Mouse (Mus musculus) intestine, embryonic 14.5 days (tissue): ENCODE data around the gene Slc51b. TPM values are rescaled to one million over a fixed set of nuclear protein-coding genes. Genes with fewer than 3 reads are reported as not detected.
A peak's percentile ranks its signal among the peaks of the same experiment; 100 is the strongest.

ENCODE experiments used
- ATAC-seq: fragments of 200-750 bp; cut with Nextera tagmentation; replicated peaks from 2 replicates; pipeline ENCODE4 v1.8.0; 2017; ENCODE audit warnings: low read depth, moderate number of reproducible peaks, moderate TSS enrichment, moderate library complexity; ENCODE audit not compliant: low FRiP score, low TSS enrichment
- DNase-seq: peaks from one replicate; pipeline ENCODE4 v3.0.0-alpha.2; 2018; ENCODE audit warnings: low spot score
- H3K27ac ChIP-seq: fragments of 300-500 bp; sonication (generic); 2 replicates; pipeline ENCODE4 v1.5.1; 2014; ENCODE audit warnings: low read depth, mild to moderate bottlenecking, control low read depth
- H3K27me3 ChIP-seq: fragments of 300-500 bp; sonication (generic); replicated peaks from 2 replicates; pipeline ENCODE4 v1.6.1; 2014; ENCODE audit warnings: low read length, control low read depth; ENCODE audit not compliant: control insufficient read depth, insufficient read depth
- H3K36me3 ChIP-seq: fragments of 300-500 bp; sonication (generic); 2 replicates; pipeline ENCODE4 v1.6.1; 2014; ENCODE audit warnings: low read length, control low read depth; ENCODE audit not compliant: control insufficient read depth, insufficient read depth
- H3K4me1 ChIP-seq: fragments of 300-500 bp; sonication (generic); replicated peaks from 2 replicates; pipeline ENCODE4 v1.6.1; 2014; ENCODE audit warnings: low read length, control low read depth, mixed read lengths; ENCODE audit not compliant: control insufficient read depth, insufficient read depth
- H3K4me2 ChIP-seq: fragments of 300-500 bp; sonication (generic); 2 replicates; pipeline ENCODE4 v1.6.1; 2014; ENCODE audit warnings: low read length
- H3K4me3 ChIP-seq: fragments of 300-500 bp; sonication (generic); 2 replicates; pipeline ENCODE4 v1.5.1; 2014; ENCODE audit warnings: low read depth, low read length, control low read depth, mixed read lengths
- H3K9ac ChIP-seq: fragments of 300-500 bp; sonication (generic); 2 replicates; pipeline ENCODE4 v1.6.1; 2014; ENCODE audit warnings: mild to moderate bottlenecking, low read length
- H3K9me3 ChIP-seq: fragments of 300-500 bp; sonication (generic); 2 replicates; pipeline ENCODE4 v1.6.1; 2016; ENCODE audit warnings: low read length, control low read depth; ENCODE audit not compliant: control insufficient read depth
- WGBS: fragments of 180-500 bp; shearing (Covaris S2); extraction: QIAGEN DNeasy Blood & Tissue Kit; methylation state at CpG from one replicate; pipeline ENCODE4 v1.1.7; 2014; 5-methylcytosine and 5-hydroxymethylcytosine counted together
- polyA plus RNA-seq: library from polyadenylated mRNA; unstranded; fragments of >200 nt; fragmentation: Nextera tagmentation; extraction: Ambion mirVana; gene quantifications from 2 replicates; pipeline ENCODE4 v1.2.1, GENCODE M21; 2014

The Slc51b gene
- polyA plus RNA-seq, 1 experiment from 2014 or later: 0.80 TPM

DNA sequence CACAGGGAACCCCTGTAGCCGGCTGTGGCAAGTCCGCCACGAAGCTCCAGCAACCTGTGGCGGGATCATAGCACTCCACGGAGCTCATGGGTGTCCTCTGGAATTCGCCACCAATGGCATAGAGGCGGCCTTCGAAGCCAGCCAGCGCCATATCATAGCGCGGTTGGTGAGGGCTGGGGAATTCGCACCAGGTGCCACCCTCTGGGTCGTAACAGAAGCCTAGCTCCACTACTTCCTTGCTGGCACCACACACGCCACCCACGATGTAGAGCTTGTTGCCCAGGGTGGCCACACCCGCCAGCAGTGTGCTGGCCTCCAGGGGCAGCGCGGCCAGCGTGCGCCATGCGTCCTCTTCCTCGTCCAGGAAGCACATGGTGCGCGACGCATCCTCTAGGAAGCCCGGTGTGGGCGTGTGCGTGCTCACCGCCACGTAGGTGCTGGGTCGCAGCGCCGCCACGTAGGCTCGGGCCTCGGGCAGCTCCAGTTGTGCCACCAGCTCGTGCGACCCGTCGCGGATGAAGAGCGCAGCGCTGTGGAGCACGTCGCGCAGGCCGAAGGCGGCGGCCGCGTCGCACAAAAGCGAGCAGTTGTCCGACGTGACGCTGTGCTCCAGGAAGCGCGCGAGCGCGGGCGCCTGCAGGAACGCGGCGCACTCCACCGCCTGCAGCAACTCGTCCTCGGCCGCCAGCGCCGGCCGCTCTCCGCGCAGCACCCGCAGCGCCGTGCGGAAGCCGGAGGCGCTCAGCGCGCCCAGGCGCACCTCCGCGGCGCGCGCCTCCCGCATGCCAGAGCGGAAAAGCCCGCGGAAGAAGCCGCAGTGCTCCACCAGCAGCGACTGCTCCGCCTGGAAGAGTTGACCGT, 31.8 kb downstream of the Slc51b start:
- no peak overlapping the region for H3K27ac ChIP-seq
- H3K4me2 ChIP-seq: peak overlapping the region; percentile 55
- H3K27me3 ChIP-seq: peaks cover 85% of the 10 kb centered on the region
- peak; percentile 52 for ATAC-seq
- H3K9me3 ChIP-seq: no peaks in the 10 kb centered on the region
- peak overlapping the region; percentile 12 for H3K9ac ChIP-seq
- WGBS: 17% methylated on average over 78 of the region's 96 CpGs
- H3K36me3 ChIP-seq: no peaks in the 10 kb centered on the region
- H3K4me3 ChIP-seq: peak overlapping the region; percentile 37
- peak; percentile 67 for DNase-seq
- peaks cover 3% of the 10 kb centered on the region; the same call in 1 of the 2 replicates for H3K4me1 ChIP-seq

DNA sequence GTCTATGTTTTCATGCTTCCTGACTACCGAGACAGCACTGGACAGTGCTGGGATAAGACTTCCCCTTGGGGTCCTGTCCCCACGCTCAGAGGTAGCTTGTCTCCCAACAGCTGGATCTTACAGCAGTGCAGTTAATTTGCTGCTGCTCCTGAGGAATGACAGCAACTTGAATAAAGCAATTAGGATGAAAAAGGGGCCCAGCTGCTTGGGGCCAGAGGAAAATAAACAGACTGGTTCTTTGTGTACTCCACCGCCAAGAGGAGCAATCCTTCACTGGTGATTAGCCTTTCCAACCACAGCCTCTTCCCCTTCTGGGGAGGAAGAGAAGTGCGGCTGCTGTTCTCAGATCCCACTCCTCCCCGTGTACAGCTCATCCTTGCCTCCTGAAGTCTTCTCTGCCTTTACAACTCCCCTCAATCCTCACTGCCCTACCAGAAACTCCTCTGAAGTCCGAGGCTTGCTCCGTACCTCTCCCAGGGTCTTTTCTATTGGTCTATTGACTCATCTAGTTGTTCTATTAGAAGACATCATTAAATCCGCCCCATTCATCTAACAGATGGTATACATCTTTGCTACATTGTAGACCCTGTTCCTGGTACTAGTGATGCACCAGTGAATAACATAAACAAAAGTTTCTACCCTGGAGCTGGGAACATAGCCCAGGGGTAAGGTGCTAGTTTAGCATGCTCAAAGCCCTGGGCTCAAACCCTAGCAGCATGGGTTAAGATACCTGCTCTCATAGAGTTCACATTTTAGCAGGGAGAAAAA, 36.2 kb downstream of the Slc51b start:
- no peaks in the 10 kb centered on the region for H3K36me3 ChIP-seq
- peak; percentile 50; the same call in 1 of the 2 replicates for ATAC-seq
- DNase-seq: peak; percentile 75
- H3K4me1 ChIP-seq: peaks cover 6% of the 10 kb centered on the region; the same call in 1 of the 2 replicates
- no peak overlapping the region for H3K9ac ChIP-seq
- no peak overlapping the region for H3K4me2 ChIP-seq
- WGBS: 13% methylated on average over 8 of the region's 8 CpGs
- H3K27me3 ChIP-seq: peaks cover 83% of the 10 kb centered on the region
- no peaks in the 10 kb centered on the region for H3K9me3 ChIP-seq
- H3K27ac ChIP-seq: no peak overlapping the region
- H3K4me3 ChIP-seq: no peak overlapping the region

GRCm38 (mm10) chr9:65384276-65384675, 38.5 kb downstream of the Slc51b start:
- WGBS: 39% methylated on average over 3 of the region's 3 CpGs
- Histone ChIP-seq H3K4me3 (no peak overlapping the region), H3K36me3 (no peaks in the 10 kb centered on the region), H3K9ac (no peak overlapping the region), H3K9me3 (no peaks in the 10 kb centered on the region), H3K27ac (no peak overlapping the region), H3K27me3 (peaks cover 83% of the 10 kb centered on the region), H3K4me2 (no peak overlapping the region), H3K4me1 (peaks cover 6% of the 10 kb centered on the region; the same call in 1 of the 2 replicates)
- DNase-seq (no peak), ATAC-seq (no peak)

GRCm38 (mm10) chr9:65382751-65383097, 40.0 kb downstream of the Slc51b start:
- peaks cover 84% of the 10 kb centered on the region for H3K27me3 ChIP-seq
- H3K4me2 ChIP-seq: no peak overlapping the region
- DNase-seq (no peak), ATAC-seq (no peak)
- H3K36me3 ChIP-seq: no peaks in the 10 kb centered on the region
- no peak overlapping the region for H3K9ac ChIP-seq
- 57% methylated on average over 3 of the region's 3 CpGs for WGBS
- no peaks in the 10 kb centered on the region for H3K9me3 ChIP-seq
- H3K4me1 ChIP-seq: peaks cover 6% of the 10 kb centered on the region; the same call in 1 of the 2 replicates
- H3K27ac ChIP-seq: no peak overlapping the region
- no peak overlapping the region for H3K4me3 ChIP-seq

GRCm38 (mm10) chr9:65382031-65382750, 40.6 kb downstream of the Slc51b start:
- Histone ChIP-seq H3K4me2 (no peak overlapping the region), H3K36me3 (no peaks in the 10 kb centered on the region), H3K27me3 (peaks cover 84% of the 10 kb centered on the region), H3K4me3 (no peak overlapping the region), H3K9me3 (no peaks in the 10 kb centered on the region), H3K4me1 (peaks cover 6% of the 10 kb centered on the region; the same call in 1 of the 2 replicates), H3K9ac (no peak overlapping the region), H3K27ac (no peak overlapping the region)
- 72% methylated on average over 6 of the region's 6 CpGs for WGBS
- DNase-seq (no peak), ATAC-seq (no peak)

- H3K27ac ChIP-seq: no peak overlapping the region
Measured at GRCm38 (mm10) chr9:65381017-65381590, 41.7 kb downstream of the Slc51b start.

DNA sequence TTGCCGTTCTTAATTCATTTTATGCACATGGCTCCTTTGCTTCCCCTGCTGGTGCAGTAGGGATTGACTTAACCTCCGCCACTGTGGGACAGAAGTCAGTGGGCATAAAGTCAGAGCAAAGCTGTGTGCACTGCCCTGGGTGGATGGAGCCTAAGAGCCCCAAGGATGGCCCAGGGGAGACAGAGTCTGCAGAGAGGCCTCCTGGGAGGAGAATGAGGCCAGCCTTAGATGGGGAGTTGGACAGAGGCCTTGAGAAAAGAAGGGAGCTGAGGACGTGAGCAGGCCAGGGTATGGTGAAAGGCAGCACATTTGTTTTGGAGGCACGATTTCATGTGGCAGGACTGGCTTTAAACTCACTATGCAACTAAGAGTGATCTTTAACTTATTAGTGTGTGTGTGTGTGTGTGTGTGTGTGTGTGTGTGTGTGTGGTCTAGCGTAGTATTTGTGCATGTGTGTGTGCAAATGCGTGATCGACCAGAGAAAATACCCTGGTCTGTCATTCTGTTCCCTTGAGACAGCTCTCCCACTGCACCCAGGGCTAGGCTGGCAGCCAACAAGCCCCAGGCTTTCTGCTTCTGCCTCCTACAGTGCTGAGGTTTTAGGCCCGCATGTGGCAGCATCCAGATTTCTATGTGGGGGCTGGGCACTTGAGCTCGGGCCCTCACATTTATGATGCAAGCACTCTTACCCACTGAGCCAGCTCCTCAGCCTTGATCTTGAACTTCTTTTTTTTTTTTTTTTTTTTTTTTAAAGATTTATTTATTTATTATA, 47.4 kb downstream of the Slc51b start:
- H3K27ac ChIP-seq: no peak overlapping the region
- H3K36me3 ChIP-seq: no peaks in the 10 kb centered on the region
- H3K9me3 ChIP-seq: no peaks in the 10 kb centered on the region
- ATAC-seq (no peak), DNase-seq (no peak)
- H3K4me3 ChIP-seq: no peak overlapping the region
- no peaks in the 10 kb centered on the region for H3K4me1 ChIP-seq
- H3K27me3 ChIP-seq: peaks cover 35% of the 10 kb centered on the region
- WGBS: 84% methylated on average over 9 of the region's 9 CpGs
- no peak overlapping the region for H3K4me2 ChIP-seq
- no peak overlapping the region for H3K9ac ChIP-seq

More at GRCm38 (mm10) chr9:65381017-65381590, 41.7 kb downstream of the Slc51b start:
- no peak for DNase-seq
- Histone ChIP-seq H3K4me2 (no peak overlapping the region), H3K4me1 (0 out of 2 replicates have a peak, but pooled peaks cover 4% of the 10 kb centered on the region), H3K36me3 (no peaks in the 10 kb centered on the region), H3K4me3 (no peak overlapping the region), H3K9me3 (no peaks in the 10 kb centered on the region), H3K9ac (no peak overlapping the region), H3K27me3 (peaks cover 81% of the 10 kb centered on the region)
- whole genome bisulfite sequencing: 79% methylated on average over 4 of the region's 4 CpGs
- no peak for ATAC-seq
